Mouse (Mus musculus): ENCODE data around the gene Plb1.

GRCm38 (mm10) chr5:32272502-32272901 lies 40.0 kb downstream of the Plb1 start:
- TF ChIP-seq POLR2A (IDR thresholded peaks at IDR 0.05; ENCODE audit: control insufficient read depth, extremely low read depth, insufficient read depth, low read length, poor library complexity) (no peak), CTCF (IDR thresholded peaks at IDR 0.05; ENCODE audit: borderline replicate concordance, control insufficient read depth, extremely low read depth, insufficient read depth, low read length, poor library complexity) (no peak)
